Mouse (Mus musculus) erythroblast, embryonic 14.5 days (primary cell): ENCODE results near the gene Slc29a1. TPM values are rescaled to one million over a fixed set of nuclear protein-coding genes. Genes with fewer than 3 reads are reported as not detected.
A peak's percentile ranks its signal among the peaks of the same experiment; 100 is the strongest.

Experiments
- H3K27me3 ChIP-seq: 2 replicates; pipeline ENCODE4 v1.6.1; 2012; ENCODE audit warnings: inconsistent platforms; ENCODE audit not compliant: control insufficient read depth
- H3K36me3 ChIP-seq: 2 replicates; pipeline ENCODE4 v1.6.1; 2012; ENCODE audit warnings: mild to moderate bottlenecking, inconsistent platforms; ENCODE audit not compliant: control insufficient read depth
- H3K4me1 ChIP-seq: 2 replicates; pipeline ENCODE4 v1.6.1; 2012; ENCODE audit warnings: inconsistent platforms; ENCODE audit not compliant: control insufficient read depth
- H3K4me3 ChIP-seq: replicated peaks from 2 replicates; pipeline ENCODE3; 2012; ENCODE audit warnings: moderate library complexity, mild to moderate bottlenecking, inconsistent platforms
- H3K9me3 ChIP-seq: 2 replicates; pipeline ENCODE4 v1.6.1; 2012; ENCODE audit warnings: low read length, inconsistent platforms, mixed read lengths; ENCODE audit not compliant: control insufficient read depth
- GATA1 ChIP-seq: IDR thresholded peaks from 2 replicates; pipeline ENCODE4 v1.6.1; 2012; ENCODE audit warnings: low read length, inconsistent platforms, mixed read lengths
- TAL1 ChIP-seq: IDR thresholded peaks from 3 replicates; pipeline ENCODE4 v1.6.1; 2012; ENCODE audit warnings: low read length, inconsistent platforms, mixed read lengths
- polyA plus RNA-seq: library from polyadenylated mRNA; stranded (reverse); fragments of >175 nt; gene quantifications from 2 replicates; pipeline ENCODE4 v1.2.3, GENCODE M21; 2012

Slc29a1 gene
- 77.5 and 78.0 TPM in 2 replicates for polyA plus RNA-seq

DNA sequence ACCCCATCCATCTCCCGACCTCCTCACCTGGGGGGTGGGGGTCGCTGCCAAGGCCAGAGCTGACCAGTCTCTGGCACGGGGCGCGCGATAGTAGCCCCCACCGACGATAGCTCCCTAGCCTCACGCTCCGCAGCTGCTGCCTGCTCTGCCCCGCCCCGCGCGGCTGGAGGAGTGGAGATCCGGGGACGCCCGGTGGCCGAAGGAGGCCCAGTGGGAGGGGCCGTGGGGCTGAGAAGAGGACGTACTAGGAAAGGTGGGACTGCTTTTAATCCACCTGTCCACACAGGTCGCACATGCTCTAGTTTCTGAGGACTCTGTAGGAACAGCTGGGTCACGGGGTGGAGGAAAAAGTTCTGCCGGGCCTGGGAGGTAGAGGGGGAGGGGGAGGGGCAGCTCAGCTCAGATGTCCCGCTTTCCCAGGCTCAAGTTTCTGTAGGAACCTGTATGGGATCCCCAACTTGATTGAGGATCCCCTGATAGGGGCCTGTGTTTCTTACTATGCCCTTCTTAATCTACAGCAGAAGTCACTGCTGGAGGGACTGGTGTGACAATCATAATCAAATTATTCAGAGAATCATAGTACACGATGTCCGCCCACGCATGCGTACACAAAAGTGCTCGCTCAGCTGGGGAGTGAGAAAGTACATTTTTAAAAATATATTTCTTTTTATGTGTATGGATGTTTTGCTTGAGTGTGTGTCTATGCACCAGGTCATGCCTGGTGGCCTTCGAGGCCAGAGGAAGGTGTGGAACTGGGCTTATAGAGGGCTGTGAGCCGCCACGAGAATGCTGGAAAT, at the start of gene Slc29a1:
Gene Slc29a1 (minus strand): TSS at position 161 of the 797 bp plus-strand sequence.
- peak within 1 kb of the TSS; percentile 66 for H3K4me3 ChIP-seq
- peaks cover 91% of the 10 kb centered on the region for H3K4me1 ChIP-seq
- H3K9me3 ChIP-seq: no peaks in the 10 kb centered on the region
- H3K27me3 ChIP-seq: no peaks in the 10 kb centered on the region; the same call in 1 of the 2 replicates
- H3K36me3 ChIP-seq: peaks cover under 1% of the 10 kb centered on the region
- TF ChIP-seq TAL1 (no peak), GATA1 (no peak)

DNA sequence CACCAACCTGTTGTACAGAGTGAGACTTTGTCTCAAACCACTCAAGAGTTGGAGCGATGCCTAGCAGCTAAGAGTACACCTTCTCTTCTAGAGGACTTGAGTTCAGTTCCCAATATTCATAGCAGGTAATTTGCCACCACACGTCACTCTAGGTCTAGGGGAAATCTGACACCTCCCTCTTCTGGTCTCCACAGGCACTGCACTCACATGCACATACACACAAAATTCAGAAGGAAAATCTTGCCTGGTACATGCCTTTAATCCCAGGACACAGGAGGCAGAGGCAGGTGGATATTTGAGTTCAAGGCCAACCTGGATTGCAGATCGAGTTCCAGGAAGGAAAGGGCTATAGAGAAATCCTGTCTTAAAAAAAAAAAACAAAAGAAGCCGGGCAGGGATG, 44.8 kb upstream of the Slc29a1 start:
- no peak overlapping the region for H3K4me3 ChIP-seq
- H3K36me3 ChIP-seq: no peaks in the 10 kb centered on the region
- H3K9me3 ChIP-seq: peaks cover 5% of the 10 kb centered on the region
- TF ChIP-seq GATA1 (no peak), TAL1 (no peak)
- peaks cover 3% of the 10 kb centered on the region for H3K4me1 ChIP-seq
- peaks cover 3% of the 10 kb centered on the region for H3K27me3 ChIP-seq

DNA sequence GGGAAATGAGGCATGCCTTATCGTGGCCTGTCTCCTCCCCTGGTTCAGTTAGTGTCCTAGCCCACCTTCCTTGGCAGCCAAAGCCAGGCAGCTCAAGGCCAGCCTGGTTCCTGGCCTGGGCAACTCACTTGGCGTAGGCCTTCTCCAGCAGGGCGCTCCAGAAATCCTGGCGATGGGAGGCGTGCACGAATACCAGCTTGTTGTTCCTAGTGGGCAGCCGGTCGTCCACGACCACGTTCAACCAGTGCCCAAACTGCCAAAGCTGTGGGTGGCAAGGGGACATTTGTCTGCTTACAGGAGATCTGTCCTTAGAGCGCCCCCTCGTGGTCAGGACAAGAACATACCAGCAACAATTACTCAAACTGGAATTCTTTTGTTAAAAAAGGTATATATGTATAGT, 43.3 kb upstream of the Slc29a1 start:
- H3K4me3 ChIP-seq: no peak overlapping the region
- H3K27me3 ChIP-seq: peaks cover 6% of the 10 kb centered on the region
- H3K4me1 ChIP-seq: peaks cover 3% of the 10 kb centered on the region
- no peak for TF ChIP-seq GATA1
- TF ChIP-seq TAL1: no peak
- peaks cover 5% of the 10 kb centered on the region for H3K9me3 ChIP-seq
- no peaks in the 10 kb centered on the region for H3K36me3 ChIP-seq

DNA sequence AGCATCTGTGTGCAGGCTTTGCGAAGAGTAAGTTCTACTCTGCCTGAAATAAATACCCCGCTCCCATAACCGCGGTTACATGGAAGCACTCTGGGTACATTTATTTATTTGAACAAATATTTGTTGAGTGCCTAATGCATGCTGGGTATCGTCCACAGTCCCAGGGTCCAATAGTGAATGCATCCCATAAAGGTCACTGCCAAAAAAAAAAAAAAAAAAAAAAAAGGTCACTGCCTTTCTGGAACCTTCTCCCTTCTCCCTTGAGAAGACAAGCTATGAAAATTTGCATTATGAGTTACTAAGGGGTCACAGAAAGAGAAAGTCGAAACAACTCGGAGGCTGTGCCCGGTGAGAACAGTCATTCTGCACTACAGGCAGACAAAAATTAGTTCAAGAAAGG, 42.6 kb upstream of the Slc29a1 start:
- no peak for TF ChIP-seq TAL1
- TF ChIP-seq GATA1: no peak
- H3K27me3 ChIP-seq: peaks cover 6% of the 10 kb centered on the region
- no peaks in the 10 kb centered on the region for H3K36me3 ChIP-seq
- no peak overlapping the region for H3K4me3 ChIP-seq
- peaks cover 5% of the 10 kb centered on the region for H3K9me3 ChIP-seq
- H3K4me1 ChIP-seq: peaks cover 3% of the 10 kb centered on the region

DNA sequence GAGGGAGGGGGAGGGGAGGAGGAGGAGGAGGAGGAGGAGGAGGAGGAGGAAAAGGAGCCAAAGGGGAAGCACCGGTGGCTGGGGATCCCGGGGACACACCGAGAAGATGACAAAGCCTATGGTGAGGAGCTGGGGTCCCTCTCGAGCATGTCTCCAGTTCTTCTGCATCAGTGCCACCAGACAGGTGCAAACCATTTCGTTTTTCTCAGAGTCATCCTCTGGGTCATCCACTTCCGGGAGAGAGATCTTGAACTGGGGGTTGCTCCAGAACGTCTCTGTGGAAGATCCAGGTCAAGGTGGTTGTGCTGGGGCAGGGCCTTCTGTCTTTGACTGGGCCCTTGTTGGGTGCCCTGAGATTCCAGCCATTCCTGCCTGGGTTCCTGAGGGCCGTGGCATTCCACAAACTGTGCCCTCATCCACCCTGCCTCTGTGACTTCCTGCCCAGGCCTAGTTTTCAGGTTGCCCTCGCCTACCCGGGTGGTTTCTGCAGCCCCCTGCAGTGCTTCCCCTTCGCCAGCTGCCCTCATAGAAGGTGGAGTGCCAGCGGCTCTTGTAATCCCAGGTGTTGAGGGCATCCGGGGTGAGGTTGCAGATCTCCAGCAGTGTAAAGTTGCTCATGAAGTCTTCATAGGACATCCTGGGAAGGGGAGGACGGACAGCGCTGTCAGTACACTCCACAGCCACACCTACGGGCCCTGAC, 39.3 kb upstream of the Slc29a1 start:
- Histone ChIP-seq H3K4me1 (peaks cover 3% of the 10 kb centered on the region), H3K36me3 (no peaks in the 10 kb centered on the region), H3K27me3 (peaks cover 6% of the 10 kb centered on the region), H3K9me3 (no peaks in the 10 kb centered on the region; the same call in 1 of the 2 replicates), H3K4me3 (no peak overlapping the region)
- TF ChIP-seq GATA1 (no peak), TAL1 (no peak)

DNA sequence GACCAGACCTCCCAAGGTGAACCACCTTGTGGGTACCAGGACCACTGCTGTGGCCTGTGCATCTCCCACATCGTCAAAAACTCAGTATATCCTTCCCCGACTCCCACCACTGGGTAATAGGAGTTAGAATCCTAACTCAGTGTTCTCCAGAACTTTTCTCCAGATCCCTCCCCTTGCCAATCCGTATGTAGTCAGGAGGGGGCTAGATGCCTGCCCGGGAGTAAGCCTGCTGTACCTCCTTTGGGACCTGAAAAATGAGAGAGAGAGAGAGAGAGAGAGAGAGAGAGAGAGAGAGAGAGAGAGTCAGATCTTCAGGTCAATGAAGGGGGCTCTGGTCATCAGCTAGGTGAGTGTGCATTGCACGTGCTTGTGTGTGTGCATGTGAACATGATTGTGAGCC, 34.6 kb upstream of the Slc29a1 start:
- H3K4me3 ChIP-seq: no peak overlapping the region
- TF ChIP-seq GATA1 (no peak), TAL1 (no peak)
- H3K27me3 ChIP-seq: peaks cover 30% of the 10 kb centered on the region
- peaks cover 23% of the 10 kb centered on the region for H3K4me1 ChIP-seq
- no peaks in the 10 kb centered on the region for H3K9me3 ChIP-seq
- H3K36me3 ChIP-seq: no peaks in the 10 kb centered on the region

DNA sequence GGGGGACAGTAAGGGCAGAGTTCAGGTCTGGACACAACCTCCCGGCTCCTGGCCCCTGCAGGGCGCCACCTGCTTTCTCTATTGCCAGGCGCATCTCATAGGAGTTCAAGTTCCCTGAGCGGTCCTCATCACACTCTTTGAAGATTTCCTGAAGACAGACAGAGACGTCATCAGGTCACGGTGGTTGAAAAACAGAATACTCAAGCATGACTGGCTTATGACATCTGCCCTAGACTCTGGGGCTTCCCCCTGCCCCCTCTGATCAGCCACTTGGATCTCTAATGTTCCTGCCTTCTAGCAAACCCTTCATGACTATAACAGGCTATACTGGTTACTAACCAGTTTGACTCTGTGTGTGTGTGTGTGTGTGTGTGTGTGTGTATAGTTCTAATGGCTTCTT, 32.5 kb upstream of the Slc29a1 start:
- H3K4me3 ChIP-seq: no peak overlapping the region
- H3K36me3 ChIP-seq: no peaks in the 10 kb centered on the region
- peaks cover 34% of the 10 kb centered on the region for H3K4me1 ChIP-seq
- H3K27me3 ChIP-seq: peaks cover 41% of the 10 kb centered on the region
- TF ChIP-seq TAL1 (no peak), GATA1 (no peak)
- no peaks in the 10 kb centered on the region for H3K9me3 ChIP-seq

DNA sequence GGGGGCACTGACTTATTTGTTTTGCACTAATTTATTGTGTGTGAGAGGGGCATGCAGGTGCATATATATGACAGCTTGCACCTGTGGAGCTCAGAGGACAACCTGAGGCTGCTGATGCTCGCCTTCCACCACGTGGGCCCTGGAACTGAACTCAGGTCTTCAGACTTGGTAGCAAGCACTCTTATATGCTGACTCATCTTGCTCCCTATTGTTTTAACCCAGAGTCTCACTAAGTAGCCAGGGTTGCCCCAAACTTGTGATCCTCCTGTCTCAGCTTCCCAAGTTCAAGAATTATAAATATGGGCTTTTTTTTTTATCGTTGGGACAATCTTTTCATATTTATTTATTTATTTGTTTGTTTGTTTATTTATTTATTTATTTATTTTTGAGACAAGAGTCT, 31.6 kb upstream of the Slc29a1 start:
- Histone ChIP-seq H3K9me3 (no peaks in the 10 kb centered on the region), H3K27me3 (peaks cover 41% of the 10 kb centered on the region), H3K4me1 (peaks cover 40% of the 10 kb centered on the region), H3K36me3 (no peaks in the 10 kb centered on the region), H3K4me3 (no peak overlapping the region)
- TF ChIP-seq TAL1: no peak
- no peak for TF ChIP-seq GATA1
